Mouse (Mus musculus) erythroblast, embryonic 14.5 days (primary cell): ENCODE data around the gene Soga1.

ENCODE experiments used
- GATA1 ChIP-seq: IDR thresholded peaks from 2 replicates; pipeline ENCODE4 v1.6.1; 2012; ENCODE audit warnings: low read length, inconsistent platforms, mixed read lengths
- TAL1 ChIP-seq: IDR thresholded peaks from 3 replicates; pipeline ENCODE4 v1.6.1; 2012; ENCODE audit warnings: low read length, inconsistent platforms, mixed read lengths

GRCm38 (mm10) chr2:156968501-156968900 lies 110.6 kb downstream of the Soga1 start:
- no peak for TF ChIP-seq TAL1
- no peak for TF ChIP-seq GATA1
